In genomic region chr13:46041475-46041874, GRCm38 (mm10) we compare ENCODE assay signal across 14 mouse cellular contexts.
"Had no signal": no experiment of that assay in that cellular context is flagged by ENCODE, and none has a peak within 500 bp of the region (broad histone marks: within the 10 kb centered on the region; RNA-seq: fewer than 3 reads in every experiment).

No protein-coding gene starts in this region.

- H3K9ac ChIP-seq: liver, embryonic 15.5 days; midbrain, embryonic 12.5 days; neural tube, embryonic 12.5 days had no signal

- H3K4me3 ChIP-seq: limb, embryonic 10.5 days; liver, embryonic 15.5 days; midbrain, embryonic 12.5 days; neural tube, embryonic 12.5 days had no signal

- ATAC-seq: lung, postnatal 0 days had no signal

- H3K4me2 ChIP-seq: liver, embryonic 11.5 days; liver, embryonic 15.5 days; midbrain, embryonic 12.5 days; neural tube, embryonic 12.5 days had no signal

- H3K36me3 ChIP-seq: limb, embryonic 10.5 days; liver, embryonic 15.5 days; midbrain, embryonic 12.5 days; neural tube, embryonic 12.5 days had no signal

- H3K27ac ChIP-seq: kidney, postnatal 0 days; limb, embryonic 10.5 days; liver, embryonic 15.5 days; midbrain, embryonic 12.5 days; neural tube, embryonic 12.5 days had no signal

- DNase-seq: kidney, adult 9 months; kidney, postnatal 36 days; lung, adult 2 months; lung, postnatal 4 days; right cerebral cortex, adult 18-20 months; right cerebral cortex, postnatal 25 days; thymus, postnatal 4 days had no signal

- H3K9me3 ChIP-seq: limb, embryonic 10.5 days; liver, embryonic 15.5 days; midbrain, embryonic 12.5 days; neural tube, embryonic 12.5 days had no signal

- H3K27me3 ChIP-seq: liver, embryonic 15.5 days; midbrain, embryonic 12.5 days; neural tube, embryonic 12.5 days had no signal

- H3K4me1 ChIP-seq: limb, embryonic 10.5 days; liver, embryonic 15.5 days had no signal
